Mouse (Mus musculus): Measurements from ENCODE around the gene Fgfr4.

DNA sequence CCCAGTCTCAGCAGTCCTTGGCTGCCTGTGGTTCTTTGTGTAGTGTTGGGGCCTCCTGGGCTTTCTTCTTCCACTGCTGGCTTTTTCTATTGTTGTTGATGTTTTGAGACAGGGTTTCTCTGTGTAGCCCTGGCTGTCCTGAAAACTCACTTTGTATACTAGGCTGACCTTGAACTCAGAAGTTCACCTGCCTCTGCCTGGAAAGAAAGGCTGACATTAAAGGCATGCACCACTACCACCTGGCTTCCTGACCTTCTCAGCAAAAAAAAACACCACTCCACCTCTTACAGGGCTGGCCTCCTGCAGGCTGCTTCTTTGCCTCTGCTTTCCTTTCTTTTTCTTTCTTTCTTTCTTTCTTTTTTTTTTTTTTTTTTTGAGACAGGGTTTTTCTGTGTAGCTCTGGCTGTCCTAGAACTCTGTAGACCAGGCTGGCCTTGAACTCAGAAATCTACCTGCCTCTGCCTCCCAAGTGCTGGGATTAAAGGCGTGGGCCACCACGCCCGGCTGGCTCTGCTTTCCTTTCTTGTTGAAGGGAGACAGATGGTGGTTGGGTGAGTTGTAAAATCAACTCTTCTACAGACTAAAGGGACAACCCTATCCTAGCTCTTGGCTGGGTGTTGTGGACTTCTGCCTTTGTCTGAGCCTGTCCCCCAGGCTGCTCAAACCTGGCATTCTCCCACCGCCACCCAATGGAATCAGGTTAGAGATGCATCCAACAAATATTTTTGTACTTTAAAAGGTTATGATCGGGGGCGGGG, 53.2 kb downstream of the Fgfr4 start:
- TF ChIP-seq POLR2A (IDR thresholded peaks at IDR 0.05; ENCODE audit: low read depth, low read length) = no peak
- no peak for TF ChIP-seq CTCF (IDR thresholded peaks at IDR 0.05; ENCODE audit: borderline replicate concordance, insufficient read depth, low read length)

Data from embryonic fibroblast, embryonic 13.5 days (primary cell).